Mouse (Mus musculus) neural tube, embryonic 15.5 days (tissue): ENCODE measurements at regions not wholly inside any gene's neighbourhood (a gene's known extent, or its start where the extent isn't known, plus 50 kb on each side); places are given as distances from the start of the nearest gene placed in this dataset.

Experiments
- ATAC-seq: fragments of 200-750 bp; cut with Nextera tagmentation; 2 replicates; pipeline ENCODE4 v1.8.0; 2017; ENCODE audit warnings: mild to moderate bottlenecking, moderate TSS enrichment, moderate library complexity; ENCODE audit not compliant: low FRiP score
- H3K27ac ChIP-seq: fragments of 300-500 bp; sonication (generic); replicated peaks from 2 replicates; pipeline ENCODE4 v1.5.1; 2015; ENCODE audit warnings: mild to moderate bottlenecking, inconsistent platforms
- H3K27me3 ChIP-seq: fragments of 300-500 bp; sonication (generic); replicated peaks from 2 replicates; pipeline ENCODE4 v1.6.1; 2015; ENCODE audit warnings: inconsistent platforms
- H3K36me3 ChIP-seq: fragments of 300-500 bp; sonication (generic); 2 replicates; pipeline ENCODE4 v1.6.1; 2015; ENCODE audit warnings: inconsistent platforms
- H3K4me1 ChIP-seq: fragments of 300-500 bp; sonication (generic); 2 replicates; pipeline ENCODE4 v1.6.1; 2015; ENCODE audit warnings: inconsistent platforms
- H3K4me2 ChIP-seq: fragments of 300-500 bp; sonication (generic); 2 replicates; pipeline ENCODE4 v1.6.1; 2015; ENCODE audit warnings: inconsistent platforms, mild to moderate bottlenecking, moderate library complexity
- H3K4me3 ChIP-seq: fragments of 300-500 bp; sonication (generic); replicated peaks from 2 replicates; pipeline ENCODE4 v1.5.1; 2015; ENCODE audit warnings: mild to moderate bottlenecking, inconsistent platforms
- H3K9ac ChIP-seq: fragments of 300-500 bp; sonication (generic); replicated peaks from 2 replicates; pipeline ENCODE4 v1.6.1; 2015; ENCODE audit warnings: mild to moderate bottlenecking, inconsistent platforms
- H3K9me3 ChIP-seq: fragments of 300-500 bp; sonication (generic); replicated peaks from 2 replicates; pipeline ENCODE4 v1.6.1; 2016; ENCODE audit warnings: inconsistent platforms
- WGBS: fragments of 180-500 bp; shearing (Covaris S2); methylation state at CpG from one replicate; pipeline ENCODE4 v1.1.7; 2015; ENCODE audit warnings: mixed read lengths; 5-methylcytosine and 5-hydroxymethylcytosine counted together

DNA sequence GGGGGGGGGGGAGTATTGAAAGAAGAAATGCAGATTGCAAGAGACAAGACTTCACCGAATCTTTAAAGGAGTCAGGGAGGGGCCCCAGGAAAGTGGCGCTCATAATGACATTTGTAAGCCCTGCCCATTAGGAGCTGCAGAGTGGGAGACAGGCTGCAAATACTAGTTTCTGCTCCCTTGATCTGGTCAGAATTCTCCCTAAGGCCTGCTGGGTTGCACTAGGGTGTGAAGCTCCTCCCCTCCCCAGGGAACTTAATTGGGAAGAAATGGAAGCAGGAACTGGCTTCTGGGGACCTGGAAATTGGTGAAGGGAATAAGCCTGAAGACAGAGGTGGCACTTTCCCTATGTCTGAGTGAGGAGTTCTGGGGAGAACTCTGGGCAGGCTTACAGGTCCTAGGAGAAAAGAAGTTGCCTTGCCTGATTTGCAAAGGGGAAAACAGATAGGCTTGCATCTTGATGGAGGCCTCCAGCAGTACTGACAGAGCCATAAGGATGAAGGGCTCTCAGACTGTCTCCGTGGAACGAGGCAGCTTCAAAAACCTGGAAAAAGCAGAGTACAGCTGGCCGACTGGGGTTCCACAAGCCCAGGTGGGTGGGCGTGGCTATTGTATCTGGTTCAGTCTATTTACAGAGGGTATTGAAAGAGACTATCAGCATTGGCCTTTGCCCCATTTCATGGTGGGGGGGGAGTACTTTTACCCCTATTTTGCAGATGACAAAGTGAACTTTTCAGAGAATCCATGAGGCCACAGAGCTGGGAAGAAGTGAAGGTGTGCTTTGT is 125.7 kb downstream of the Plpp3 start:
- H3K36me3 ChIP-seq = no peaks in the 10 kb centered on the region
- no peak overlapping the region for H3K4me2 ChIP-seq
- 18% methylated on average over 6 of the region's 6 CpGs for WGBS
- no peaks in the 10 kb centered on the region for H3K27me3 ChIP-seq
- H3K4me1 ChIP-seq = peaks cover 15% of the 10 kb centered on the region
- no peaks in the 10 kb centered on the region for H3K9me3 ChIP-seq
- no peak for ATAC-seq
- no peak overlapping the region for H3K27ac ChIP-seq
- H3K4me3 ChIP-seq = no peak overlapping the region
- no peak overlapping the region for H3K9ac ChIP-seq

DNA sequence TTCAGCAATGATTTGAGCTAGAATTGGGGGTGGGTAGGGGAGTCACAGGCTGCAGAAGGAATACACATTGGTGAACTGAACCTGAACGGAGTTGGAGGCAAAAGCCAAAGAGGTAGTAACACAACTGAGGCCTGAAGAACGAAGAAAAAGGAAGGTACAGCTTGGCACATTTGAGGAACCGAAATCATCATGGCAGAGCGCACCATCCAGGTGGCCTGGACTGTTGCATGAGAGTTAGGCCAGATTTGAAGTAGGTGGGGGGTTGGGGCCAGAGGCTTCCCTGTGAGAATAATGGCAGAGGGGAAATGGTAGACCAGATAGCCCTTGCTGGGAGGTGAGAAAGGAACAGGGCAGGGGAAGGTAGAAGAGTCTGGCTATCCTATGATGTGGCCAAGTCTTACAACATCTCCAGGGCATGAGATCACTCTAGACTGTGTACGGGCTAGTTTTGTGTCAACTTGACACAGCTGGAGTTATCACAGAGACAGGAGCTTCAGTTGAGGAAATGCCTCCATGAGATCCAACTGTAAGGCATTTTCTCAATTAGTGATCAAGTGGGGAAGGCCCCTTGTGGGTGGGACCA is 128.4 kb downstream of the Plpp3 start:
- WGBS = 96% methylated on average over 5 of the region's 5 CpGs
- no peak overlapping the region for H3K9ac ChIP-seq
- no peaks in the 10 kb centered on the region for H3K9me3 ChIP-seq
- no peak overlapping the region for H3K4me3 ChIP-seq
- H3K36me3 ChIP-seq = no peaks in the 10 kb centered on the region
- no peak overlapping the region for H3K4me2 ChIP-seq
- peaks cover 15% of the 10 kb centered on the region for H3K4me1 ChIP-seq
- H3K27ac ChIP-seq = no peak overlapping the region
- no peaks in the 10 kb centered on the region for H3K27me3 ChIP-seq
- ATAC-seq = no peak

- no peak overlapping the region for H3K27ac ChIP-seq
- H3K27me3 ChIP-seq = no peaks in the 10 kb centered on the region
- no peaks in the 10 kb centered on the region for H3K36me3 ChIP-seq
- H3K4me2 ChIP-seq = no peak overlapping the region
- no peak overlapping the region for H3K9ac ChIP-seq
- no peaks in the 10 kb centered on the region for H3K9me3 ChIP-seq
- H3K4me3 ChIP-seq = no peak overlapping the region
- WGBS = 80% methylated on average over 6 of the region's 6 CpGs
- peaks cover 17% of the 10 kb centered on the region for H3K4me1 ChIP-seq
- no peak for ATAC-seq
These were observed 129.2 kb downstream of the Plpp3 start for GRCm38 (mm10) chr4:105286299-105286698.

DNA sequence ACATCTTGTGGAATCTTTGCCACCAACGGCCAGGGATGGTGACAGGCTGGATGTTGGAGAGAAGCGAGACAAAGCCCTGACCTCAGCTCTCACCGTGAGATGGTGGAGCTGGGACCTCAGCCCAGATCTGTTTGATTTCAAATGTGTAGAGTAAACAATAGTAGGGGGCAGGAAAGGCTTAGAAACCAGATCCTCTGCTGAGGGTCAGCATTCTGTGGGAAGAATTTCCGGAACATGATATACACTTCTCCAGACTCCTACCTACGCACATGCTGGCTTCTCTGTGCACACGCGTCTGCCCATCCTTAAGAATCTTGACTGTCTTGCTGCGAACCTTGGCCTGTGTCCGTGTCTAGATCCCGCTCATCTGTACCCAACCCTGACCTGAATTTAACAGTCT is 129.7 kb downstream of the Plpp3 start:
- no peak overlapping the region for H3K9ac ChIP-seq
- WGBS = 89% methylated on average over 10 of the region's 10 CpGs
- no peak overlapping the region for H3K4me3 ChIP-seq
- no peaks in the 10 kb centered on the region for H3K9me3 ChIP-seq
- H3K36me3 ChIP-seq = no peaks in the 10 kb centered on the region
- peaks cover 12% of the 10 kb centered on the region for H3K4me1 ChIP-seq
- no peak overlapping the region for H3K4me2 ChIP-seq
- ATAC-seq = no peak
- H3K27me3 ChIP-seq = no peaks in the 10 kb centered on the region
- no peak overlapping the region for H3K27ac ChIP-seq

- no peak overlapping the region for H3K27ac ChIP-seq
- ATAC-seq = no peak
- peaks cover 7% of the 10 kb centered on the region; the same call in 1 of the 2 replicates for H3K4me1 ChIP-seq
- H3K4me3 ChIP-seq = no peak overlapping the region
- WGBS = 49% methylated on average over 7 of the region's 7 CpGs
- no peaks in the 10 kb centered on the region for H3K9me3 ChIP-seq
- no peak overlapping the region for H3K9ac ChIP-seq
- H3K27me3 ChIP-seq = no peaks in the 10 kb centered on the region
- no peak overlapping the region for H3K4me2 ChIP-seq
- no peaks in the 10 kb centered on the region for H3K36me3 ChIP-seq
These were observed 130.3 kb downstream of the Plpp3 start for GRCm38 (mm10) chr4:105287419-105287818.

DNA sequence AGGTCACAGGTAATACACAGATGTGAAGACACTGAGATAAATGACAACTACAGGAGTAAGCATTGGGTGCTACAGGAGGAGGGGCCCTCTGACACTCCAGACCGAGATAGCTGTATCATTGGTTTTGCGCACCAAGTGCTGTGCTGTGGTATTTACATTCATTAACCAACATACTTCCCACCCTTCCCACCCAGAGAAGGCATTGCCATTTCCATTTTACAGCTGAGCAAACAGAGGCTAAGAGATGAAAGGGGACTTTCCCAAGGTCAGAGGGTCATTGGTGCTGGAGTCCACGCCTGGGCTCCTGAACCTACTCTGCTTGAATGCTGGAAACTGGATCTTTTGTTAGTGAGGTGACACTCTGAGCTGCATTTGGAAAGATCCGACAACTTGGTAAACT is 132.5 kb downstream of the Plpp3 start:
- H3K27ac ChIP-seq = no peak overlapping the region
- WGBS = 44% methylated on average over 4 of the region's 4 CpGs
- 0 out of 2 replicates have a peak, but pooled peaks cover 3% of the 10 kb centered on the region for H3K4me1 ChIP-seq
- ATAC-seq = no peak
- H3K36me3 ChIP-seq = no peaks in the 10 kb centered on the region
- H3K9me3 ChIP-seq = no peaks in the 10 kb centered on the region
- no peak overlapping the region for H3K4me3 ChIP-seq
- no peak overlapping the region for H3K4me2 ChIP-seq
- no peak overlapping the region for H3K9ac ChIP-seq
- H3K27me3 ChIP-seq = no peaks in the 10 kb centered on the region

DNA sequence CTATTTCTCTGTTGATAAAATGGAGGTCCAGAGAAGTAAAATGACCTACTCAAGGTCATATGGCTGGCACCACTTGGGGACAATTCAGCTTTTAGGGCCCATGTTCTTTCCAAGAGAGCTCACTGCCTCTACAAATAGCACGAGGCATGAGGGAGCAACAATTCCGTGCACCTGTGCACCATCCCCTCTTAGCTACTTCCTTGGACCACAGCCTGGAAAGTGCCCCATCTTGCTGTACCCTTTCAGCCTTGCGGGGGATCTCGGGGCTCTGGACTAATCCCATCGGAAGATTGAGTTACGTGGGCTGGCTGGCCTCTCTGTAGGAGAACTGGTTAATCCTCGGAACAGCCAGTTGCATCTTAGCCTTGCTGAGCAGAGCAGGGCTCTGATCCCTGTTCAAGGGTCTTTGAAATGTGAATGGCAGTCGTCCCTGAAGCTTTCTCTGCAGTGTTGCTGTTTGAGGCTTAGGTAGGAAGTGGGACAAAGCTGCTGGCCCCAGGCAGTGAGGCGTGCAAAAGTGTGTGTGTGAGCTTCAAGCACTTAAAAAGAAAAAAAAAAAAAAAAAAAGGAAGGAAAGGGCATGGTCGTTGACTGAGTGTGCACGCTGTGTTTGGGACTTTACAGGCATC is 133.8 kb downstream of the Plpp3 start:
- whole genome bisulfite sequencing = 23% methylated on average over 11 of the region's 11 CpGs
- no peak overlapping the region for H3K4me2 ChIP-seq
- no peaks in the 10 kb centered on the region for H3K36me3 ChIP-seq
- no peaks in the 10 kb centered on the region for H3K27me3 ChIP-seq
- H3K4me1 ChIP-seq = 0 out of 2 replicates have a peak, but pooled peaks cover 3% of the 10 kb centered on the region
- H3K27ac ChIP-seq = no peak overlapping the region
- no peak overlapping the region for H3K9ac ChIP-seq
- no peak for ATAC-seq
- H3K9me3 ChIP-seq = no peaks in the 10 kb centered on the region
- no peak overlapping the region for H3K4me3 ChIP-seq

GRCm38 (mm10) chr4:105291503-105291902 is 134.4 kb downstream of the Plpp3 start:
- no peak for ATAC-seq
- Histone ChIP-seq H3K9me3 (no peaks in the 10 kb centered on the region), H3K4me3 (no peak overlapping the region), H3K4me1 (0 out of 2 replicates have a peak, but pooled peaks cover 3% of the 10 kb centered on the region), H3K36me3 (no peaks in the 10 kb centered on the region), H3K9ac (no peak overlapping the region), H3K4me2 (no peak overlapping the region), H3K27ac (no peak overlapping the region; the same call in 1 of the 2 replicates), H3K27me3 (no peaks in the 10 kb centered on the region)
- WGBS = 9% methylated on average over 1 of the region's 1 CpGs

DNA sequence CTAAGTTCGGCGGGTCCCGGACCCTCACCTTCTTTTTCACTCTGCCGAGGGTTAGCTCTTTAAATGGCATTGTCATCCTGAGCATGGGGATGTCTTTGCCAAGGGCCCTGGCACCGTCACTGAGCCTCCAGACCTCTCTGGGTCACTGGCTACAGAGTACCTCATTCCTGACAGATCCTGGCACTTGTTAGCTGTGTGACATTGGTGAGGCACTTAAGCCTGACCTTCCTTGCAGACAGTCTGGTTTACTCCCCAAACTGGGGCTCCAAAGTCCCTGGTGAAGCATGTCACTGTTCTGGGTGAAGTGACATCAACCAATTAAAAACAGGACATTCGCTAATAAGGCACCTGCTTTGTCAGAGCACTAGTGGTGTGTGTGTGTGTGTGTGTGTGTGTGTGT is 142.2 kb downstream of the Plpp3 start:
- no peak for ATAC-seq
- Histone ChIP-seq H3K4me3 (no peak overlapping the region), H3K27me3 (no peaks in the 10 kb centered on the region), H3K27ac (no peak overlapping the region), H3K4me1 (no peaks in the 10 kb centered on the region), H3K9me3 (no peaks in the 10 kb centered on the region), H3K36me3 (no peaks in the 10 kb centered on the region), H3K9ac (no peak overlapping the region), H3K4me2 (no peak overlapping the region)
- WGBS = 89% methylated on average over 6 of the region's 6 CpGs

DNA sequence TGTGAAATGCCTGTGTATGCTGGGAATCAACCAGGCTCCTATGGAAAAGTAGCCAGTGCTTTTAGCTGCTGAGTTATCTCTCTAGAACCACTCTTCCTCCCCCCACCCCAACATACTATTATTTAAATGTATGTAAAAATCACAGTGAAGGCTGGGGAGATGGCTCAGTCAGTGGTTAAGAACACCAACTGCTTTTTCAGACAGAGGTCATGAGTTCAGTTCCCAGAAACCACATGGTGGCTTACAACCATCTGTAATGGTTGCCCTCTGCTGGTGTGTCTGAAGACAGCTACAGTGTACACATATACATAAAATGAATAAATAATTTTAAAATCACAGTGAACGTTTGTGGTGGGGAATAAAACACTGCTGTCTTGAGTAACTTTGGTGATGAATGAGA is 144.4 kb downstream of the Plpp3 start:
- Histone ChIP-seq H3K27me3 (no peaks in the 10 kb centered on the region), H3K9ac (no peak overlapping the region), H3K9me3 (no peaks in the 10 kb centered on the region), H3K4me1 (no peaks in the 10 kb centered on the region), H3K4me2 (no peak overlapping the region), H3K4me3 (no peak overlapping the region), H3K27ac (no peak overlapping the region), H3K36me3 (no peaks in the 10 kb centered on the region)
- ATAC-seq = no peak
- 76% methylated on average over 1 of the region's 1 CpGs for WGBS

DNA sequence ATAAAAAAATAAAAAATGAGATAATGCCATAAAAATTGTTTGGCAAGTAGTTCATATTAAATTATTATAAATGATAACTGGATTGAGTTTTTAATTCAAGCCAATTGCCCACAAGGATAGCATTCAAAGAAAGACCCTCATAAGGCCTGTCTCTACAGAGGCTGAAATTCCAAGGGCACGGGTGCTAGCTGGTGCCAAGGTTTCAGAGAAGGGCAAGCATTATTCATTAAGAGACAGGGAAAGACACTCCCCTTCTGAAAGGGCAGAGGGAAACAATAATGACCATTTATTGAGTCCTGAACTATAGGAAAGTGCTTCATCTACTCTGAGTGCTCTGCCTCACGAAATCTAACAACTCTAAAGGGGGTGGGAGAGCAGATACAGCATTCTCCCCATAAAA is 147.0 kb downstream of the Plpp3 start:
- Histone ChIP-seq H3K36me3 (no peaks in the 10 kb centered on the region), H3K27ac (no peak overlapping the region), H3K9ac (no peak overlapping the region), H3K9me3 (no peaks in the 10 kb centered on the region), H3K4me1 (no peaks in the 10 kb centered on the region), H3K27me3 (no peaks in the 10 kb centered on the region), H3K4me2 (no peak overlapping the region), H3K4me3 (no peak overlapping the region)
- no peak for ATAC-seq
- WGBS = 21% methylated on average over 2 of the region's 2 CpGs

DNA sequence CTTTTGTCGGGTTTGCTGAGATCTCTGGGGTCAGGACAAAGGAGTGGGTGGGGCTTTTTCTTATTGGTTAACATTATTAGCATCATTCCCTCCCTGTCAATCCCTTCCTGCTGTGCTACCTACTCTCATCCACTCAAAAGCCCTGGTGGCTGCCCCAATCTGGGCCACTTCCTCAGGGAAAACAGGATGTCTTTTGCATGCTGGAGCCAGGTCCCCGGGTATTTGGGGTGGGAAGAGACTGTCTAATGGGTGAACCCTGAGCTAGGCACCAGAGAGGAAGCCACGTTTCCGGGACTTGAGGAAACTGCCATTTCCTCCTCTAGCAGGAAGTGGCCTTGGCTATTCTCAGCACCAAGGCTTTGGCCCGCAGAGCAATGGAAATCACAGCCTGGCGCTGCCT is 148.8 kb downstream of the Plpp3 start:
- no peaks in the 10 kb centered on the region for H3K36me3 ChIP-seq
- no peak overlapping the region for H3K27ac ChIP-seq
- no peak for ATAC-seq
- no peak overlapping the region for H3K9ac ChIP-seq
- no peak overlapping the region for H3K4me2 ChIP-seq
- H3K27me3 ChIP-seq = no peaks in the 10 kb centered on the region
- no peaks in the 10 kb centered on the region for H3K4me1 ChIP-seq
- no peaks in the 10 kb centered on the region for H3K9me3 ChIP-seq
- H3K4me3 ChIP-seq = no peak overlapping the region
- 75% methylated on average over 6 of the region's 6 CpGs for WGBS
